Mouse (Mus musculus) hematopoietic multipotent progenitor cell, adult 10-12 weeks (in vitro differentiated cells): ENCODE data around the gene Dcx. TPM values are rescaled to one million over a fixed set of nuclear protein-coding genes. Genes with fewer than 3 reads are reported as not detected.

Source experiments
- polyA plus RNA-seq: library from polyadenylated mRNA; stranded (reverse); fragments of >175 nt; gene quantifications from 2 replicates; pipeline ENCODE4 v1.2.3, GENCODE M21; 2012; ENCODE audit warnings: low replicate concordance

The Dcx gene
- not detected in 2 replicates for polyA plus RNA-seq

DNA sequence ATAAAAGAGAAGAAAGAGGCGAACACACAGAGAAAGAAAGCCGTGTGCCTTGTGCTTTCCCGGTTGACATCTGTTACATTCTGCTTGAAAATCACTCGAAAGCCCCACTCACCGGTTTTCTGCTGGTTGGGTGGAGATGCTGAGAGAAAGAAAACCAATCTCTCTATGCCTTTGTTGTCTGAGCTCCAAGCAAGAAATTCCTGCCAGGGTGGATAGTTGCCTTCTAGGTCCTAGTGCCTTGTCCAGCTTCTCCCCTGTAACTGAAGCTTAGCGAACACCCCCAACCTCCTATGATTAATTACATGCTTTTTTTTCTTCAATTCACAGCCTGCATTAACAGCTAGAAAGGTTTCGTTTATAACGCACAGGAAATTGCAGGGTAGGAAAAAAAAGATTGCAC is at the start of gene Dcx:
TSS of gene Dcx (minus strand) at position 354 of the 400 bp plus-strand sequence.

DNA sequence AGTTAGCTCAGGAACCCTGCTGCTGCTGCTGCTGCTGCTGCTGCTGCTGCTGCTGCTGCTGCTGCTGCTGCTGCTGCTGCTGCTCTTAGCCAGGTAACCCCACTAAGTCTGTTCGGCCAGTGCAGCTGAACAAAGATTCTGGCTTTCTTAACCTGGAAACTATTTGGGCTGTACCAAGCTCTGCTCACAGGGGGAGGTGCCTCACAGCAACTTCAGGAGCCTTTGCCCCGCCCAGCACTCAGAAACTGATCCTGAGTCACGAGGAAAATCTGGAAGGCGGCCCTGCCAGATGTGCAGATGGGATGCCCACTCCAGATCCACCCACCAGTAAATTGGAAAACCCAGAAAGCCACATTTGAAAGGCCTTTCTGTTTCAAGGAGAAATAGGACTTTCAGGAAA is 105.9 kb downstream of the Dcx start, which contains the start of gene Capn6:
TSS of gene Capn6 (minus strand) at position 203 of the 400 bp plus-strand sequence.

Other genes with a start within 250 kb of the Dcx start
- gene Capn6, start 105.9 kb downstream of the Dcx start, polyA plus RNA-seq, result not detected in 2 replicates
- not detected in 2 replicates for gene A730046J19Rik, start 220.4 kb upstream of the Dcx start, polyA plus RNA-seq